Mouse (Mus musculus): ENCODE data around the gene Mdh2. TPM values are rescaled to one million over a fixed set of nuclear protein-coding genes. Genes with fewer than 3 reads are reported as not detected.

Gene Mdh2
- polyA plus RNA-seq, 1 experiment from 2014 or later, result 588 TPM

DNA sequence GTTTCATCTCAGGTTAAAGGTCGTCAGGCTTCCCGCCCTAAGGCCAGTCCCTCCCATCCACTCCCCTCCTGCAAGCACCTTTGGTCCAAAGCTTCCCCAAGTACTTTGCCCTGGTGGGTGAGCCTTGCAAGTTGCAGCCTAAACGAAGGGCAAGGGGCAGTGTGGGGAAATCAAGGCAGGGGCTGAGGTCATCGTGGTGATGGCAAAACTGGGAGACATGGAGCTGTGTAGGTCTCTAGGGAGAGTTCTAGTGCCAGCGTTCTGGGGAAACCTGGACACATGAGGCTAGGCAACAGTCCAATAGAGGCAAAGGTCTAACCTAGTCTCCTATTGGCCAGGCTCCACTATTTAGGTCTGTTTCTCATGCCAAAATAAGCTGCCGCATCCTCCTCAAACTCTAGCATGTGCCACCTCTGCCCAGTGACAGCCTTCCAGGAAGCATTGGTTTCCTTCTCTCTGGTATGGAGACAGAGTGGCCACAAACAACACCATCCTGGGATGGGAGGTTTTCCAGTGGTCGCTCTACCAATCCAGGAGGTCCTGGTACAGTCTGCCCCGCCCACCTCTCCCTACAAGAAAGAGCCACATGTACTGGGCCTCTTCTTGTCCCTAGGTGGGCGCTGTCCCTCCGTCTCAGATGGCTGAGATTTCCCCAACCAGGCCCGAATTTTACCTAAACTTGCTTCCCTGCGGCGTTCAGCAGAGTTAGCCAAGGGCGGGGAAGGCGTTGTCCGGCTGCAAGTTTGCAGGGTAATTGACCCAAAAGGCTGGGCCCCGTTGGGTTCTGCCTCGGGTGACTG, 35.1 kb upstream of the Mdh2 start:
- Histone ChIP-seq H3K27ac (peak overlapping the region; percentile 84), H3K9ac (peak overlapping the region; percentile 66)
- ATAC-seq (replicated peaks; ENCODE audit: low FRiP score), result peak; percentile 69

DNA sequence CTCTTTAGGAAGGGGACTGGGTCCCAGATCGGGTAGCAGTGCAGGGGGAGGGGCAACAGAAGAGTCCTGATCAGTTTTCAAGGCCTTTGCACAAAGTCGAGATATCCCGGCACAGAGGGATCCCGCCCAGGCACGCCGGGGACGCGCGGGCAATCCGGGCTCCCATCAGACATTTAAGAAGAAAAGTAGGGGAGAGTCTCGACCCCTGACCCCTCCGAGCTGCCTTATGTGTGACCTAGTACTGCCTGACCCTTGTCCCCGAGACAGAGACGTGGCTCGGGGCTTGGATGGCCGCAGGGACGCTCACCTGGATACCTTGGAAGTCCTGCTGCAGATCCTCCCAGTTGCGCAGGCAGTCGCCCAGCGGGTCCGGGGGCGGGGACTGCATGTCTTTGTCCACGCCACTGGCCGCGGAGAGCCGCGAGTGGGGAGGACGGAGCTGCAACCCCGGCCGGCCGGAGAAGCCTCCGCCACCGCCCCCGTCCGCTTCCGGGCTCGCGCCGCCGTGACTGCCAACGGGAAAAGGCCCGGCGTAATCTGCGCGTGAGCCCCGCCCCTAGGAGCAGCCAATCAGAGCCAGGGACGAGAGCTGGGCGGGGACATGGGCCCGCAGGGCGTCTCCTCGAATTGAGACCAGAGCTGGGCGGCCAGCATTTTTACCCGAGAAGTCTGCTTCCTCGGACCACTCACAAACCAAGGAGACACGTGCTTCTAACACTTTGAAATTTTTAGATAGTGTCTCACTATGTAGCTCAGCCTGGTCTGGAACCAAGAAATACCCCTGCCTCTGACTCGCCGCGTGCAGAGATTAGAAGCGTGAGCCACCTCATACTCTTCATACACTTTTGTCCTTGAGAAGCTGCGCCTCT, 34.3 kb upstream of the Mdh2 start, which contains the start of gene Tmem120a:
Tmem120a (minus strand) TSS at position 708 of the 869 bp plus-strand sequence.
- peak within 1 kb of the TSS; percentile 66 for H3K9ac ChIP-seq
- H3K4me3 ChIP-seq (replicated peaks), result peak within 1 kb of the TSS; percentile 68
- H3K27me3 ChIP-seq, result no peaks in the 10 kb centered on the region
- H3K4me1 ChIP-seq, result peaks cover 28% of the 10 kb centered on the region
- peak within 1 kb of the TSS; percentile 84 for H3K27ac ChIP-seq
- peaks cover 25% of the 10 kb centered on the region for H3K36me3 ChIP-seq
- WGBS, result 0% methylated on average over 59 of the region's 60 CpGs
- H3K9me3 ChIP-seq (replicated peaks), result peaks cover 7% of the 10 kb centered on the region
- ATAC-seq (replicated peaks; ENCODE audit: low FRiP score), result peak; percentile 95
- peak within 1 kb of the TSS; percentile 88 for H3K4me2 ChIP-seq

More for the DNA sequence above, 35.1 kb upstream of the Mdh2 start:
- Histone ChIP-seq H3K9me3 (replicated peaks) (peaks cover 7% of the 10 kb centered on the region), H3K4me3 (replicated peaks) (peak overlapping the region; percentile 68), H3K4me1 (peaks cover 30% of the 10 kb centered on the region), H3K4me2 (peak overlapping the region; percentile 88), H3K27me3 (no peaks in the 10 kb centered on the region), H3K36me3 (peaks cover 31% of the 10 kb centered on the region)
- WGBS, result 18% methylated on average over 18 of the region's 18 CpGs

DNA sequence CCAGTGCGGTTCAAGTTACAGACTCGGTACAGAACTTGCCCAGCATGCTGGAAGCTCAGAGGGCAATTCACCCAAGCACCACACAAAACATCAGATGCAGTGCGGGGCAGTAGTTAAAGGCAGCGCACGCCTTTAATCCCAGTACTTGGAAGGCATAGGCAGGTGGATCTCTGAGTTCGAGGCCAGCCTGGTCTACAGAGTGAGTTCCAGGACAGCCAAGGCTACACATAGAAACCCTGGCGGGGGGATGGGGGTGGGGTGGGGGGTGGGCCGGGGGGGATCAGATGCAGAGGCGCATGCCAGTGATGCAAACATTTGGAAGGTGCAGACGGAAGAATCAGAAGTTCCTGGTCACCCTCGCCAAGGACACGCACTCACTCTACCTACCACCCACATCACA, 33.5 kb upstream of the Mdh2 start:
- 21% methylated on average over 12 of the region's 12 CpGs for WGBS
- no peaks in the 10 kb centered on the region for H3K27me3 ChIP-seq
- ATAC-seq (replicated peaks; ENCODE audit: low FRiP score), result peak; percentile 20

DNA sequence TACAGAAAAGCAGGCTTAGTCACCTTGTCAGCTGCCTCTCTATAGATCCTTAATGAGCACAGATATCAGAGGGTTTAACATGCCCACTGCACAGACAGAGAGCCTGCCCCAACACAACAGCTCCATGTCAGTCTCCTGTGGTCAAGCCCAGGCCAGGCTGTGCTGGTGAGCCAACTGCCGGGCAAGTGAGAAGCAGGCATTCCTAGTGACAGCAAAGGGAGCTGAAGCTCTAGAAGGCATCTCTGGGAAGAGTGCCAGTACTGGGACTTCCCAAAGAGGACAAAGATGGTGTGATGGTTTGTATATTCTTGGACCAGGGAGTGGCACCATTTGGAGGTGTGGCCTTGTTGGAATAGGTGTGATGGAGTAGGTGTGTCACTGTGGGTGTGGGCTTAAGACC, 27.2 kb upstream of the Mdh2 start:
- ATAC-seq (replicated peaks; ENCODE audit: low FRiP score), result no peak
- Histone ChIP-seq H3K9ac (no peak overlapping the region), H3K9me3 (replicated peaks) (peaks cover 7% of the 10 kb centered on the region), H3K4me2 (no peak overlapping the region), H3K4me1 (no peaks in the 10 kb centered on the region), H3K27ac (no peak overlapping the region), H3K4me3 (replicated peaks) (no peak overlapping the region), H3K36me3 (no peaks in the 10 kb centered on the region), H3K27me3 (no peaks in the 10 kb centered on the region)
- WGBS, result 82% methylated on average over 1 of the region's 1 CpGs

More for the DNA sequence above, 33.5 kb upstream of the Mdh2 start:
- Histone ChIP-seq H3K4me3 (replicated peaks) (peak overlapping the region; percentile 68), H3K36me3 (peaks cover 19% of the 10 kb centered on the region), H3K4me1 (peaks cover 28% of the 10 kb centered on the region), H3K27ac (peak overlapping the region; percentile 84), H3K9ac (peak overlapping the region; percentile 34; the same call in 1 of the 2 replicates), H3K4me2 (peak overlapping the region; percentile 88), H3K9me3 (replicated peaks) (peaks cover 7% of the 10 kb centered on the region)

DNA sequence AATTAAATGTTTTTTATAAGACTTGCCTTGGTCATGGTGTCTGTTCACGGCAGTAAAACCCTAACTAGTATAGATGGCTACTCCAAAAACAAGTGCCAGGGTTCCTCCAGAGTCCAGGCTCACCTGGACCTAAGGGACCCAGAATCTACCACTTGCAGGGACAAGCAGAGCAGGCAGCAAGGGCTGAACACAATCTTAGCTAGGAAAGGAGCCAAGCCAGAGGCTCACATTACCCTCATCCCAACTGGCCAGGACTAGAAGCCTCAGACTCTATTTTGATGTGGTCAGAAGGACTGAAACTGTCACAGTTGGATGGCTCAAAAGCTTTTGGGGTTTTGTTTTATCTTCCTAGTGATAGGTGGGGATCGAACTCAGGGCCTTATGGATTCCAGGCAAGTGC, 26.7 kb upstream of the Mdh2 start:
- Histone ChIP-seq H3K4me1 (no peaks in the 10 kb centered on the region), H3K9me3 (replicated peaks) (peaks cover 7% of the 10 kb centered on the region), H3K27me3 (no peaks in the 10 kb centered on the region), H3K4me3 (replicated peaks) (no peak overlapping the region), H3K9ac (no peak overlapping the region), H3K4me2 (no peak overlapping the region), H3K36me3 (no peaks in the 10 kb centered on the region), H3K27ac (no peak overlapping the region)
- no peak for ATAC-seq (replicated peaks; ENCODE audit: low FRiP score)
- WGBS, result 81% methylated on average over 2 of the region's 2 CpGs

DNA sequence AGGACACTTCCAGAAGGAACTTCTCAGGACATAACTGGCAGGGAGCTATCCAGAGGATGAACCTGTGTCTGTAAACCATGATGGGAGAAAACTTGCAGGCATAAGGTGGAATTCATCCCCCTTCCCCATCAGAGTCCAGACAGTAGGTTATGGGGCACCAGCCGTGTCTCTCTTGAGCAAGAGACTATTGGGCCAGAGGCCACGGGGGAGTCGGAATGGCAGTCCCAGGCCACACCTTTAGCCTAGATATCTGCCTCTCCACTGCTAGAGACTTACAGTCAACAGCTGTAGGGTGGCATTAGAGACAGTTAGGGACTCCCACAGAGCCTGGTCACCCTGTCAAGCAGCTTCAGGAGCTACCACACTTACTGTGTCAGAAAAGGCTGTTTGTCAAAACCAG, 16.4 kb upstream of the Mdh2 start:
- no peak for ATAC-seq (replicated peaks; ENCODE audit: low FRiP score)
- 67% methylated on average over 3 of the region's 3 CpGs for WGBS

DNA sequence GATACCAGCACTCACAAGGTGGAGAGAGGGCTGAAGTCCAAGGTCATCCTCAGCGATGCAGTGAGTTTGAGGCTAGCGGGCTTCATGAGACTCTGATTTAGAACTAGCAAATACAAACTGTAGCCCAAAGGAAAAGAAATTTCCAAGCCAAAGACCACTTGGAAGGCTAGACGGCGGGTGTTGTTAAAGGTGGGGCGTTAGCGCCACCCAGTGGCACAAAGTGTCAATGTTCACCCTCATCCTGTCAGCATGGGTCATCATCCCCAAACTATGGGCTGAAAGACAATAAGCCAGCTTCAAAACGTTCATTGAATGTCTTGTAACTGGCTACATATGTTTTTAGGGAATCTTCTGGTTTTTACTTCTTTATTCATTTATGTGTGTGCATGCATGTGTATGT, 14.8 kb upstream of the Mdh2 start:
- no peaks in the 10 kb centered on the region for H3K9me3 ChIP-seq (replicated peaks)
- ATAC-seq (replicated peaks; ENCODE audit: low FRiP score), result no peak
- H3K27ac ChIP-seq, result no peak overlapping the region
- H3K4me2 ChIP-seq, result no peak overlapping the region
- no peaks in the 10 kb centered on the region for H3K36me3 ChIP-seq
- no peaks in the 10 kb centered on the region for H3K27me3 ChIP-seq
- WGBS, result 4% methylated on average over 7 of the region's 7 CpGs
- H3K4me1 ChIP-seq, result no peaks in the 10 kb centered on the region
- no peak overlapping the region for H3K9ac ChIP-seq
- no peak overlapping the region for H3K4me3 ChIP-seq (replicated peaks)

More for the DNA sequence above, 16.4 kb upstream of the Mdh2 start:
- Histone ChIP-seq H3K9ac (no peak overlapping the region), H3K27ac (no peak overlapping the region), H3K4me2 (no peak overlapping the region), H3K4me3 (replicated peaks) (no peak overlapping the region), H3K27me3 (no peaks in the 10 kb centered on the region), H3K4me1 (no peaks in the 10 kb centered on the region), H3K9me3 (replicated peaks) (no peaks in the 10 kb centered on the region), H3K36me3 (no peaks in the 10 kb centered on the region)

DNA sequence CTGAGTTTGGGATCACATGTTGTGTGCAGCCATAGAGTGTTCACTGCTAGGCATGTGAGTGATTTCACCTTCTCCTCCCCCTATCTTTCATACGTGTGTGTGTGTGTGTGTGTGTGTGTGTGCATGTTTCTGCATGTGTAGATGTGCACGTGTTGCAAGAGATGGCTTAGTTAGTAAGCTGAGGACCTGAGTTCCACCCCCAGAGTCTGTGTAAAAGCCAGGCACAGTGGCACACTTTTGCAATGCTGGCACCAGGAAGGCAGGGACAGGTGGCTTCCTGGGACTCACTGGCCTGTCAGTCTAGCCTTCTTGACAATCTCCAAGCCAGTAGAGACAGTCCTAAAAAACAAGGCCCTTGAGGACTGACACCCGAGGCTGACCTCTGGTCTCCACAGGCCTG, 13.3 kb upstream of the Mdh2 start:
- Histone ChIP-seq H3K9me3 (replicated peaks) (no peaks in the 10 kb centered on the region), H3K27me3 (no peaks in the 10 kb centered on the region), H3K4me3 (replicated peaks) (no peak overlapping the region), H3K4me2 (no peak overlapping the region), H3K9ac (no peak overlapping the region), H3K4me1 (no peaks in the 10 kb centered on the region), H3K36me3 (no peaks in the 10 kb centered on the region), H3K27ac (no peak overlapping the region)
- no peak for ATAC-seq (replicated peaks; ENCODE audit: low FRiP score)
- whole genome bisulfite sequencing, result 65% methylated on average over 3 of the region's 3 CpGs

DNA sequence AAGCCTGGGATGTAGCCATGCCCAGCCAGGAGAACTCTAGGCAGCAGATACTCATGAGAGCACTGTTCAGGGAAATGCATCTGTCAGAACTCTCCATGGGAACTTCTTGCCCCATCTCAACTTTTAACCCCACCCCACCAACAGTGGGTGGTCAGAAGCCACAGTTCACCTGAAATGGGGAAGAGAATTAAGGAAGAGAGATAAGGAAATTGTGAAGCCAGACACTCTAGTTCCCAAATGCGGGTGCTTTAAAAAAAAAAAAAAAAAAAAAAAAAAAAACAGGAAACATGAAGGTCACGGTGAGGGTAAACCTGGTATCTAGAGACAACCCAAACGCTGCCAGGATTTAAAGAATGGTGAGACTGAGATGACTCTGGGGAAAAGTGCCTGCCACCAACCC, 5.8 kb upstream of the Mdh2 start:
- H3K9me3 ChIP-seq (replicated peaks), result no peaks in the 10 kb centered on the region
- ATAC-seq (replicated peaks; ENCODE audit: low FRiP score), result no peak
- WGBS, result 44% methylated on average over 3 of the region's 3 CpGs
- no peak overlapping the region for H3K9ac ChIP-seq
- H3K27me3 ChIP-seq, result no peaks in the 10 kb centered on the region
- no peak overlapping the region for H3K4me2 ChIP-seq
- peaks cover 18% of the 10 kb centered on the region for H3K4me1 ChIP-seq
- H3K36me3 ChIP-seq, result no peaks in the 10 kb centered on the region
- H3K27ac ChIP-seq, result no peak overlapping the region
- no peak overlapping the region for H3K4me3 ChIP-seq (replicated peaks)

DNA sequence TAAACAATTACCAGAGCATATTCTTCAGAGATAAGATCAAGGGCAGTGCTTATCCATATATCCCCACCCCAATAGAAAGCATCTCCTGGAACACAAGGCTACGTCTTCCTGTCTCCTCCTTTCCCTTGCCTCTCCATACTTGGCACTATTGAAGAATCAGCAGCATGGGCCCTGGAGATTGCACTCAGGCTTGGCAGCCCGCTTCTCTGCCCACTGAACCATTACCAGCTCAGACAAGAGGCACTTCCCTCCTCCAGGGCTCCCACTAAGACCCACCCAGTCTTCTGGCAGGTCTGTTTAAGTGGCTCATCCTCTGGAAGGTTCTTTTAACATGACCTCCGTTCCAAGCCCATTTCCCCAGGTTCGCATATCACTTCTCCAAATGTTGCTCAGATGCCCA, 1.7 kb upstream of the Mdh2 start:
- Histone ChIP-seq H3K4me3 (replicated peaks) (no peak overlapping the region), H3K27me3 (no peaks in the 10 kb centered on the region), H3K4me1 (peaks cover 41% of the 10 kb centered on the region), H3K9me3 (replicated peaks) (no peaks in the 10 kb centered on the region), H3K4me2 (peak overlapping the region; percentile 16; the same call in 1 of the 2 replicates), H3K36me3 (peaks cover 11% of the 10 kb centered on the region), H3K9ac (0 out of 2 replicates have a peak overlapping the region, but pooled peaks have one; percentile 21), H3K27ac (peak overlapping the region; percentile 76)
- ATAC-seq (replicated peaks; ENCODE audit: low FRiP score), result no peak
- WGBS, result 53% methylated on average over 4 of the region's 4 CpGs

DNA sequence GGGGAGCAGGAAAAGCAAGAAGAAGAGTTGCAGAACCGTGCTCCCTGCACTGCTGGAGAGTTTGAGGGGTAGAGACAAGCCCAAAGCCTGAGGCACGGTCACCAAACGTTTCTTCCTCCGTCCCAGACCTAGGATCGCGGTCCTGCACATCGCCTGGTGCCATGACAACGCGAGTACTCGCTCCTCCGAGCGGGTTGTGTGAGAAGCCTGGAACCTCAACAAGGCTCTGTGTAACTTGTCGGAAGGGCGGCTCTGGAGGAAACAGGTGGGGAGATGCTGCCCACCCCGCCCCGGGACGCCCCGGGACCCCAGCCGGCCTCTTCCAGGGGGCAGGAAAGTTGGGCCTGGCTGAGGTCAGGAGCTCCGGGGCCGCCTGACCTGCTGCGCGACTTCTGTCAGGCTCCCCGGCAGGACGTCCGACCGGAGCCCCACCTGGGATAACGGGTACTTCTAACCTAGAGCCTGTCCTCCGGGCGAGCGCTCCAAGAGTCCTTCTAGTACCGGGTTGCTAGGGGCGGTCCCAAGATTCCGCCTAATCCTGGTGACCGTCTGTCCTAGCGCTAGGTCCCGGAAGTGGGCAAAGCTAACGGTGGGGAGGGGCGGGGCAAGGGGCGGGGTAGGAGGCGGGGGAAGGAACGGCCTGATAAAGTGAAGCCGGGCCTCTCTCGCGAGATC, 347 bp upstream of the Mdh2 start, which contains the start of gene Styxl1:
Styxl1 (minus strand) TSS at position 590 of the 675 bp plus-strand sequence.
- peak; percentile 94 for ATAC-seq (replicated peaks; ENCODE audit: low FRiP score)
- Histone ChIP-seq H3K4me1 (peaks cover 41% of the 10 kb centered on the region), H3K9ac (peak within 1 kb of the TSS; percentile 86), H3K4me3 (replicated peaks) (peak within 1 kb of the TSS; percentile 73), H3K36me3 (peaks cover 24% of the 10 kb centered on the region), H3K9me3 (replicated peaks) (no peaks in the 10 kb centered on the region), H3K27ac (peak within 1 kb of the TSS; percentile 97), H3K4me2 (peak within 1 kb of the TSS; percentile 74), H3K27me3 (no peaks in the 10 kb centered on the region)
- under 1% methylated on average over 45 of the region's 45 CpGs for WGBS
